Mouse (Mus musculus): Measurements from ENCODE around the gene Srarp.

The Srarp gene

GRCm38 (mm10) chr4:141456193-141456938 lies 20.5 kb upstream of the Srarp start:
- no peak for DNase-seq (ENCODE audit: low spot score)

DNA sequence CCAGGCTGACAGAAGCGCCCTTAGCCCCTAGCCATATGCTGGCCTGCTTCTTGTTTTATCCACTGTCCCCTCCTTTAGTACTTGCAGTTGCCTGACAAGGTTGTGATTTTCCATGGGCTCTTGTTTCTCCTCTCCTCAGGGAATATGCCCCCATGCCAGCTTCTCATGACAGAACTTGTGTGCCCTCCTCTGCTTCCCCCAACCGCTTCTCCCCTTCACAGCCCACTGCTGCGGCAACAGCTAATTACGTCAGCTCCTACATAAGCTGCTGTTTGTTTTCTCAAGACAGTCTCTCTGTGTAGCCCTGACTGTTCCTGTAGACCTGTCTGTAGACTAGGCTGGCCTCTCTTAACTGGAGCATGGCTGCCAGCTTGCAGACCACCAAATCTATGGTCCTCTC lies 19.6 kb upstream of the Srarp start:
- no peak for DNase-seq (ENCODE audit: low spot score)

DNA sequence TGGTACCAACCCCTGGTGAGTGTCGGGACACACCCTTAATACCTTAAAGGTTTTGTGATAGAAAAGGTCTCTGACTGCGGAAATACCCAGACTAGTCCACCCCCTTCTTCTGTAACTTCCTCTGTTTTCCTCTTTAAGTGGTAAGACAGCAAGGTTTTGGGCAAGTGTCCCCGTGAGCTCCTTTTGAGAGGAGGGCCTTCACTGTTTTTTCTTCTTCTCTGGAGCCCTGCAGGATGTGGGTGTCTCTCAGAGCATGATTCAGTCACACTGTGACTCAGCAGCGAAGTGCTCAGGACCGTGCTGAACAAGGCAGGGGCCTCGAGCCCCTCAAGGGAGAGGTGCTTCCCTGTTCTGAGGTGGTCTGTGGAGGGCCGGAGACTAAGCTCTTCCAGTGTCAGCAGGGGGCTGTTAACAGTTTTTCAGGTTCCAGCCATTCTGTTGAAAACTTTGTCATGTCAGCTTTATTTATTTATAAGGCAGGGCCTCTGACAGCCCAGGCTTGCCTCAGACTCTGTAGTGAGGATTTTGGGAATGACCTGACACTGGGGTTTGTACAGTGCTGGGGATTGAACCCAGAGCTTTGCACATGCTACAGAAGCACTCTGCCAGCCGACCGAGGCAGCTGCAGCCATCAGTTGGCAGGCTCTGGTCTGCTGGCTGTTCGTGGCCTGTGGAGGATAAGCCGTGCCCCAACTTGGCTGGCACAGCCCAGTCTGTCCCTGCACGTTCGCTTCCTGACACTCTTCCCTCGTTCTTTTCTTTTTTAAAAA lies 18.9 kb upstream of the Srarp start:
- peak; percentile 12 for DNase-seq (ENCODE audit: low spot score)

GRCm38 (mm10) chr4:141451916-141452450 lies 16.1 kb upstream of the Srarp start:
- no peak for DNase-seq (ENCODE audit: low spot score)

GRCm38 (mm10) chr4:141451251-141451650 lies 15.3 kb upstream of the Srarp start:
- DNase-seq (ENCODE audit: low spot score) = no peak

DNA sequence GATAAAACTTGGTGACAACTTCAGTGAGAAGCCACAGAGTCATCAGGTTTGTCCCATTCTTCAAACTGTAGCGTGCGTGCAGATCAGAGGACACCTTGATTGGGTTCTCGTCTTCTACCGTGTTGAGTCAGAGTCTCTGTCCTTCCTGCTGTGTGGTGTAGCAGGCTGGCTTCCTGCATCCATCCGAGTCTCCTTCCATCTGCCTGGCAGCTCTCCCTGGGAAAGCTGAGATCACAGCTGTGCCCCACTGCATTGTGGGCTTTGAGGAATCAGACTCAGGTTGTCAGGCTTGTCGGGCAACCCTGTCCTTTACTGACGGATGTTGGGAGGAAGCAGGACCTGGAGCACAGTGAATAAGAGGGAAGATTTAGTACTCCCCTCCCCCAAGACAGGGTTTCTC lies 10.3 kb upstream of the Srarp start:
- DNase-seq (ENCODE audit: low spot score) = no peak

DNA sequence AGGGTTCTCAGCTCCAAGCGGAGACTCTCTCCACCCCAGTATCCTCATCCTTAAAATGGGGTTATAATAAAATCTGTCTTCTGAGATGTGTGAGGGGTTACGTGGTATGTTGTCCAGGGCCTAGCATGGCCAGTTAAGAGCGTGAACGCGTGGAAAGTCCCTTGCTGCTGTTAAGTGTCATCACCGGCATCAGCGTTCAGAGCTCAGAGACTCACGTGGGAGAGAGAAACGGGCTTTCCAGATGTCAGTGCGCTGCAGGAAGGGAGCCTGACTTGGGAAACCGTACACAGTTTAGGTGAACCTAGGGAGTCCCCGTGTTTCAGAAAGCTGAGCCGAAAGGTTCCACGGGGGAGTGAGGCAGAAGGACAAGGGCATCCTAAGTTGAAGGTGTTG lies 9.4 kb upstream of the Srarp start:
- DNase-seq (ENCODE audit: low spot score) = no peak

- peak; percentile 89 for DNase-seq (ENCODE audit: low spot score)
Measured at GRCm38 (mm10) chr4:141444451-141445327, 8.8 kb upstream of the Srarp start, which contains the start of gene Zbtb17. Gene Zbtb17 (plus strand): TSS chr4:141444654.

DNA sequence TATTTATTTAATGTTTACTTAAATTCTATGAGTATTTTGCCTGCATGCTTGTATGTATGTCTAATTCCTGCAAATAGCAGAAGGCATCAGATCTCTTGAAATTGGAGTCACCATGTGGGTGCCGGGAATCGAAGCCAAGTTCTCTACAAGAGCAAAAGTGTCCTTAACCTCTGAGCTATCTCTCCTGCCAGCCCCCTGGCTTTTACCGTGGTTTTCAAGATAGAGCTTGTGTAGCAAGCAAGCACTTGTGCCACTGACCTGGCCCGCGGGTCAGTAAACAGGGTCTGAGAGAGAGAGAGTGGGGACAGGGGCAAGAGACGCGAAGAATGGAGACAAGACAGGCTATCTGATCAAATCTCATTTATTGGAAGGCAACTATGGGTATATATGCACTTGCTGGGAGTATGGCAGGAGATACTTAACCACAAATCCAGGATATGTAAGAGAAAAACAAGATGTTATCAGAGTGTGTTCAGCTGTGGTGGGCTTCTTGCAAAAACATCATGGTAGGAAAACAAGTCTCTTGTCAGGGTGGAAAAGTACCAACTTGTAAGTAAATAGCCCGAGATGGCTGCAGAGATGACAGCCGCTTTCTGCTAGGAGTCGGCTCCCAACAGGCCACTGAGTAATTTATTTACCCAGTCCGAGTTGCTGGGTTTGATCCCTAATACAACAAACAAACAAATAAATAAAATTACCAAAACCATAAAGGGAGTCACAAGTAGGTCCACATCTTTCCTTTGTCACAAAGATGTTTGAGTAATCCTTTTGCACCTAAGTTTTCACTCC lies 7.9 kb upstream of the Srarp start:
- DNase-seq (ENCODE audit: low spot score) = no peak

GRCm38 (mm10) chr4:141440877-141441276 lies 5.0 kb upstream of the Srarp start:
- no peak for DNase-seq (ENCODE audit: low spot score)

DNA sequence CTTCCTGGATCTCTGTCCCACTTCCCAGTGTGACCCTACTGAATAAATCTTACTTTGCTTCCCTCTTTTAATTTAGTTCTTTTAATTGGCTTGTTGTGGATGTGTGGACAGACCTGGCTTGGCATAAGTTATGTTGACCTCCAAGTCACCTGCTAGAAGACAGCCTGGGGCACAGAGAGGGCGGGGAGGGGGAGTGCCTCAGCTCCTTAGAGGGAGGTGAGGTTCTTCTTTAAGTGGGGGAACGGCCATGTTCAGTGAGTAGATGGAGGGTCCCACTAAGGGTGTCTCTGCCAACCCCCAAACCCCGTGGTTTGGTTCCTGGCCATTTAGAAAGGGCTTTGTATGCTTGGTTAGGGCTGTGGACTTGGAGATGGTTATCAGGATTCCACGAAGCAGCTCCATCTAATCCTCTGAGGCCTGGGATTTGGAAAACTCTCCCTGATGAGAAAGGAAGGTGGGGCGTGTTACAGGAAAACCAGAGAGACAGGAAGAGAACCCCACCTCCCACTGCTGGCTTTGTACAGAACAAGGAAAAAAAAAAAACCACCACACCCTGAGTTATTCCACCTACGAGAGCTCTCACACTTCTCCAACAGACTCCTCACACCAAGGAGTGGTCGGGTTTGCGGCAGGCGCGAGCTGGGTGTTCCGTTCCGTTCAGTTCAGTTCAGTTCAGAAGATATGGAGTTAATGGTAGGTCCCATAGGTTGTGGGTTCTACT lies 3.3 kb upstream of the Srarp start:
- no peak for DNase-seq (ENCODE audit: low spot score)

GRCm38 (mm10) chr4:141433191-141433590 lies 2.7 kb downstream of the Srarp start:
- no peak for DNase-seq (ENCODE audit: low spot score)

- DNase-seq (ENCODE audit: low spot score) = no peak
Measured at GRCm38 (mm10) chr4:141432666-141433065, 3.2 kb downstream of the Srarp start.

DNA sequence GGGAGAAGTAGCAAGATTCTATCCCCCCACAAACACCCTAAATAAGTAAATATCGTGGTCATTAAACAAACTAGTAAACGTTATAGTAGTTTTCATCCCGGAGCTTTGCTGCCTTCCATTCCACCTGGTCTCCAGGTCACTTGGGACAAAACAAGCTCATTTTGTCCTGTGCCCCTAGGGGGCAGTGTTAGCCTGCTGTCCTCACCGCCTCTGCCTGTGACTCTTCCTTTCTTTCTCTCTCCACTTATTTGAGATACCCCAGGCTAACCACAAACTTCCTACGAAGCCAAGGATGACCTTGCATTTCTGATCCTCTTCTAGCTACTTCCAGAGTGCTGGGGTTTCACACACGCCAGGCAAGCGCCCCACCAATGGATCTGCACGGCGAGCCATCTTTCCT lies 4.9 kb downstream of the Srarp start:
- peak; percentile 72 for DNase-seq (ENCODE audit: low spot score)

- no peak for DNase-seq (ENCODE audit: low spot score)
Measured at GRCm38 (mm10) chr4:141429847-141430246, 6.1 kb downstream of the Srarp start.

DNA sequence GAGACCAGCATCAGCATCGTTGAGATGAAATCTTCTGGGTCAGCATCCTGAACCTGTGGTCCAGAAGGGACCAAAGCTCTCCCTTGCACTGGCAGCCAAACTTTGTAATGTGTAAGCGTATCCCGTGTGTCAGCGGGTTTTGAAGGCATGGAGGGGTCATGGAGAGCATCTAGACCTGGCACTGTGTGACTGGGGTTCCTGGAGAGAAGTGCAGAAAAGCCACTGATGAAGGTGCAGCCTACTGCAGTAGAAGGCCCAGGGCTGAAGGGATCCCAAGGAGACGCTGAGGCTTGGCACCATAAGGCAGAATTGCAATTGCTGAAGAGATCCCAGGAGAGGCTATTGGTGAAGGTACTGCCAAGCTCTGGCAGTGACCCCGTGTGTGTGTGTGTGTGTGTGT lies 6.5 kb downstream of the Srarp start:
- no peak for DNase-seq (ENCODE audit: low spot score)

GRCm38 (mm10) chr4:141427921-141428320 lies 8.0 kb downstream of the Srarp start:
- DNase-seq (ENCODE audit: low spot score) = no peak

DNA sequence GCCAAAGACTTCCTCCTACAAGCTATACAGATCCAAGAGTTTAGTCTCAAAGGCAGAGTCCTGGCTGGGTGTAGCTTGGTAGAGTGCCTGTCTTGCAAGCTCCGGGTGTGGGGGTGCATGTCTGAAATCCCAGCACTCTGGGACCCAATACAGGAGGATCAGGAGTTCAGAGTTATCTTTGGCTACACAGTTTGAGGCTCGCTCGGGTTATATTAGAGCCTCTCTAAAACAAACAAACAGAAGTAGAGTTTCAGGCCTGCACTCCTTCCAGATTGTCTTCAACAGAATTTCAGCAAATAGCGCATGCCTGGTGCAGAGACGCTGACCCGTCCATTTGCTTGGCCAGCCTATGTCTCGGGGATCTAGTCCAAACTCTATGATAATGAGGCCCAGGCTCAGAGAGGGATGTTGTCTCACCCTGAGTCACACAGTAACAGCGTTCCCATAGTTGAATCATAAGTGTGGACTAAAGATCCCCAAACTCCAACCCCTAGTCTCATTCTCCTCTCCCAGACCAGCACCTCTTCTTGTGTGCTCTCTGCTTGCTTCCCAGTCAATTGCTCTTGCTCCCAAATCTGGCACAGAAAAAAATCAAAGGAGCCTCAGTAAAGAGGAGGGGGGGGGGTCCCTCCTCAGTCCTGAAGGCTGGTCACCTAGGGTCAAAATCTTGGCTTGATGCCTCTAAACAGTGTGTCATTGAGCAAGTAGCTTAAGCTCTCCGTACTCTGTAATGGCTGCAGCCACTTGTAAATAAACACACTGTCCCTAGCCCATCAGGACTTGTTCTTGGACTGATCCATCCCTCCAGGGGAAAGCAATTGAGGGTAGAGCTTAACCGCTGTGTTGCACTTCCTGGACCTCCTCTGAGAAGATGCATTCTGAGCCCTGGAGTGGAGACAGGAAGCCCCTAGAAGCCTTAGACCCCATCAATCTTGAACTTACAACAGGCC lies 8.8 kb downstream of the Srarp start:
- no peak for DNase-seq (ENCODE audit: low spot score)

Measured in lung, postnatal 25 days (tissue).